Mouse (Mus musculus): ENCODE data around the gene Ccdc73. TPM values are rescaled to one million over a fixed set of nuclear protein-coding genes. Genes with fewer than 3 reads are reported as not detected.

The Ccdc73 gene
- total RNA-seq, 2 experiments from 2014 or later, result not detected

Other genes with a start within 250 kb of the Ccdc73 start
- gene Tcp11l1, start 155.6 kb upstream of the Ccdc73 start, total RNA-seq (2021), result 10 to 100 TPM; 47.1 to 47.9 TPM
- gene Pin1rt1, start 151.4 kb upstream of the Ccdc73 start, total RNA-seq (2021), result not detected
- 1 to 10 TPM; 1.0 to 1.7 TPM for gene Depdc7, start 124.9 kb upstream of the Ccdc73 start, total RNA-seq (2021)
- gene Qser1, start 51.0 kb upstream of the Ccdc73 start, total RNA-seq (2021), result 1 to 10 TPM; 8.8 to 9.4 TPM
- under 1 TPM; 0.49 to 0.51 TPM for gene Prrg4, start 17.9 kb upstream of the Ccdc73 start, total RNA-seq (2021)
- 10 to 100 TPM; 86.1 to 86.5 TPM for gene Eif3m, start 149.3 kb downstream of the Ccdc73 start, total RNA-seq (2021)
- not detected for gene Gm11060, start 224.2 kb downstream of the Ccdc73 start, total RNA-seq (2021)

Data from left cerebral cortex, postnatal 14 days (tissue).